Mouse (Mus musculus) erythroblast, embryonic 14.5 days (primary cell): ENCODE results near the gene Shb.

ENCODE experiments used
- GATA1 ChIP-seq: IDR thresholded peaks from 2 replicates; pipeline ENCODE4 v1.6.1; 2012; ENCODE audit warnings: low read length, inconsistent platforms, mixed read lengths
- TAL1 ChIP-seq: IDR thresholded peaks from 3 replicates; pipeline ENCODE4 v1.6.1; 2012; ENCODE audit warnings: low read length, inconsistent platforms, mixed read lengths

GRCm38 (mm10) chr4:45479433-45479832 is 52.8 kb downstream of the Shb start:
- TF ChIP-seq GATA1: no peak
- TF ChIP-seq TAL1: no peak
